Mouse (Mus musculus): Measurements from ENCODE around the gene Tomm40l.

DNA sequence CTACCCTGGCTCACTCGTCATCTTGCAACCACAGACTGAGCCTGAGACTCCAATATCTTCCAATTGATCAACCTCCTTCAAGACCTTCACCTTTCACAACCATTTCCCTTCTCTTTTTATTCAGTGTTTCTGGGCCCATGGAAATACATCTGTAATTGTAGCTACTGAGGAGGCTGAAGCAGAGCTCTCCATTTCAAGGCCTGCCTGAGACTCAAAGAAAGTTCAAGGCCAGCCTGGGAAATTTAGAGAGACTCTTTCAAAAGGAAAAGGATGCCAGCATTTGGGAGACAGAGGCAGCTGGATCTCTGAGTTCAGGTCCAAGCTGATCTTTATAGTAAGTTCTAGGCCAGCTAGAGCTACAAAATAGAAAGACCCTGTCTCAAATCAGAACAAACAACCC is 5.6 kb upstream of the Tomm40l start:
- no peak for TF ChIP-seq CTCF (conservative IDR thresholded peaks at IDR 0.05; ENCODE audit: low read length)
- no peak for TF ChIP-seq NANOG (IDR thresholded peaks at IDR 0.05; ENCODE audit: borderline replicate concordance, low read length)
- TF ChIP-seq POU5F1 (IDR thresholded peaks at IDR 0.05; ENCODE audit: borderline replicate concordance, low read length): no peak
